Mouse (Mus musculus) kidney, postnatal 14 days (tissue): Measurements from ENCODE around the gene Irs1.

Source experiments
- DNase-seq: peaks from one replicate; pipeline ENCODE4 v3.0.0; 2022; ENCODE audit warnings: mixed read lengths

Gene Irs1

GRCm38 (mm10) chr1:82247221-82247951, 43.8 kb downstream of the Irs1 start:
- DNase-seq = peak; percentile 11

GRCm38 (mm10) chr1:82245002-82245401, 46.2 kb downstream of the Irs1 start:
- no peak for DNase-seq

GRCm38 (mm10) chr1:82243260-82243825, 47.9 kb downstream of the Irs1 start:
- peak; percentile 12 for DNase-seq

GRCm38 (mm10) chr1:82239409-82240201, 51.6 kb downstream of the Irs1 start:
- DNase-seq = no peak

- no peak for DNase-seq
These were observed 53.0 kb downstream of the Irs1 start for GRCm38 (mm10) chr1:82238245-82238644.

GRCm38 (mm10) chr1:82235455-82236104, 55.6 kb downstream of the Irs1 start:
- no peak for DNase-seq

- DNase-seq = no peak
These were observed 56.6 kb downstream of the Irs1 start for GRCm38 (mm10) chr1:82234616-82235015.

GRCm38 (mm10) chr1:82232812-82233211, 58.4 kb downstream of the Irs1 start, which contains the start of gene Gm9747:
Gene Gm9747 (plus strand): TSS chr1:82233112.
- no peak for DNase-seq

- no peak for DNase-seq
These were observed 62.4 kb downstream of the Irs1 start for GRCm38 (mm10) chr1:82228841-82229240.

- DNase-seq = no peak
These were observed 68.0 kb downstream of the Irs1 start for GRCm38 (mm10) chr1:82223042-82223795.

- DNase-seq = no peak
These were observed 69.8 kb downstream of the Irs1 start for GRCm38 (mm10) chr1:82221462-82221861.

GRCm38 (mm10) chr1:82220673-82221396, 70.4 kb downstream of the Irs1 start:
- DNase-seq = no peak

- DNase-seq = no peak
These were observed 83.7 kb downstream of the Irs1 start for GRCm38 (mm10) chr1:82207511-82207910.

- DNase-seq = no peak
These were observed 90.6 kb downstream of the Irs1 start for GRCm38 (mm10) chr1:82200636-82201035.

- no peak for DNase-seq
These were observed 91.3 kb downstream of the Irs1 start for GRCm38 (mm10) chr1:82199918-82200317.

GRCm38 (mm10) chr1:82191579-82191978, 99.6 kb downstream of the Irs1 start:
- DNase-seq = no peak

- DNase-seq = peak; percentile 23
These were observed 101.7 kb downstream of the Irs1 start for GRCm38 (mm10) chr1:82189516-82189915.

GRCm38 (mm10) chr1:82188549-82189231, 102.5 kb downstream of the Irs1 start:
- DNase-seq = no peak

- no peak for DNase-seq
These were observed 107.2 kb downstream of the Irs1 start for GRCm38 (mm10) chr1:82183913-82184442.
